Mouse (Mus musculus) adrenal gland, postnatal 25 days (tissue): Measurements from ENCODE around the gene Dlg4. TPM values are rescaled to one million over a fixed set of nuclear protein-coding genes. Genes with fewer than 3 reads are reported as not detected.

Source experiments
- DNase-seq: peaks from one replicate; pipeline ENCODE4 v3.0.0; 2021; ENCODE audit warnings: mixed read lengths
- total RNA-seq: library from RNA; stranded (reverse); gene quantifications from 2 replicates; pipeline ENCODE4 v1.2.3, GENCODE M21; 2021

Gene Dlg4
- total RNA-seq, 1 experiment from 2014 or later = 30.7 TPM

- no peak for DNase-seq
These were observed 2.8 kb downstream of the Dlg4 start for GRCm38 (mm10) chr11:70019495-70020021.

- no peak for DNase-seq
These were observed 3.4 kb downstream of the Dlg4 start for GRCm38 (mm10) chr11:70020022-70020631.

GRCm38 (mm10) chr11:70020731-70021263 lies 4.1 kb downstream of the Dlg4 start:
- DNase-seq = peak; percentile 53

GRCm38 (mm10) chr11:70021264-70022132 lies 4.8 kb downstream of the Dlg4 start:
- DNase-seq = peak; percentile 95

- DNase-seq = peak; percentile 45
These were observed 6.9 kb downstream of the Dlg4 start for GRCm38 (mm10) chr11:70023481-70024150.

GRCm38 (mm10) chr11:70024151-70024514 lies 7.4 kb downstream of the Dlg4 start:
- no peak for DNase-seq

- peak; percentile 28 for DNase-seq
These were observed 9.9 kb downstream of the Dlg4 start for GRCm38 (mm10) chr11:70026689-70027088.

GRCm38 (mm10) chr11:70027397-70027796 lies 10.7 kb downstream of the Dlg4 start:
- DNase-seq = no peak

- DNase-seq = no peak
These were observed 11.8 kb downstream of the Dlg4 start for GRCm38 (mm10) chr11:70028401-70029129.

GRCm38 (mm10) chr11:70029130-70029801 lies 12.5 kb downstream of the Dlg4 start:
- DNase-seq = peak; percentile 56

GRCm38 (mm10) chr11:70029829-70030550 lies 13.2 kb downstream of the Dlg4 start:
- DNase-seq = no peak

- DNase-seq = no peak
These were observed 14.0 kb downstream of the Dlg4 start for GRCm38 (mm10) chr11:70030651-70031320.

- no peak for DNase-seq
These were observed 14.6 kb downstream of the Dlg4 start for GRCm38 (mm10) chr11:70031321-70031670.

GRCm38 (mm10) chr11:70038174-70038573 lies 21.4 kb downstream of the Dlg4 start:
- no peak for DNase-seq

GRCm38 (mm10) chr11:70039631-70040030 lies 22.9 kb downstream of the Dlg4 start:
- DNase-seq = no peak

- DNase-seq = no peak
These were observed 23.4 kb downstream of the Dlg4 start for GRCm38 (mm10) chr11:70040184-70040583.

- DNase-seq = no peak
These were observed 25.8 kb downstream of the Dlg4 start for GRCm38 (mm10) chr11:70042309-70043085.

- DNase-seq = no peak
These were observed 26.9 kb downstream of the Dlg4 start for GRCm38 (mm10) chr11:70043665-70044064.

- no peak for DNase-seq
These were observed 28.7 kb downstream of the Dlg4 start for GRCm38 (mm10) chr11:70045435-70045834.
